Mouse (Mus musculus) embryonic facial prominence, embryonic 14.5 days (tissue): ENCODE measurements around the gene Bmper. TPM values are rescaled to one million over a fixed set of nuclear protein-coding genes. Genes with fewer than 3 reads are reported as not detected.

ENCODE experiments used
- ATAC-seq: fragments of 200-750 bp; cut with Nextera tagmentation; 2 replicates; pipeline ENCODE4 v1.8.0; 2017; ENCODE audit warnings: low read depth, moderate number of reproducible peaks, moderate TSS enrichment
- DNase-seq: peaks from one replicate; pipeline ENCODE4 v3.0.0-alpha.2; 2015; ENCODE audit warnings: low spot score
- H3K27ac ChIP-seq: fragments of 300-500 bp; sonication (generic); replicated peaks from 2 replicates; pipeline ENCODE4 v1.5.1; 2014; ENCODE audit warnings: low read depth, mild to moderate bottlenecking, low read length, moderate library complexity
- H3K27me3 ChIP-seq: fragments of 300-500 bp; sonication (generic); replicated peaks from 2 replicates; pipeline ENCODE4 v1.6.1; 2014; ENCODE audit warnings: low read length; ENCODE audit not compliant: control insufficient read depth, insufficient read depth
- H3K36me3 ChIP-seq: fragments of 300-500 bp; sonication (generic); 2 replicates; pipeline ENCODE4 v1.6.1; 2014; ENCODE audit warnings: low read length, mixed read lengths; ENCODE audit not compliant: control insufficient read depth, insufficient read depth
- H3K4me1 ChIP-seq: fragments of 300-500 bp; sonication (generic); 2 replicates; pipeline ENCODE4 v1.6.1; 2014; ENCODE audit warnings: antibody characterized with exemption, low read length; ENCODE audit not compliant: control insufficient read depth, insufficient read depth
- H3K4me2 ChIP-seq: fragments of 300-500 bp; sonication (generic); 2 replicates; pipeline ENCODE4 v1.6.1; 2014; ENCODE audit warnings: low read depth, mild to moderate bottlenecking, low read length, moderate library complexity, mixed read lengths
- H3K4me3 ChIP-seq: fragments of 300-500 bp; sonication (generic); 2 replicates; pipeline ENCODE4 v1.5.1; 2014; ENCODE audit warnings: low read depth, mild to moderate bottlenecking, low read length
- H3K9ac ChIP-seq: fragments of 300-500 bp; sonication (generic); 2 replicates; pipeline ENCODE4 v1.6.1; 2014; ENCODE audit warnings: low read depth, mild to moderate bottlenecking, low read length, moderate library complexity, mixed read lengths
- H3K9me3 ChIP-seq: fragments of 300-500 bp; sonication (generic); 2 replicates; pipeline ENCODE4 v1.6.1; 2016; ENCODE audit warnings: low read length; ENCODE audit not compliant: control insufficient read depth
- WGBS: fragments of 180-500 bp; shearing (Covaris S2); extraction: QIAGEN DNeasy Blood & Tissue Kit; methylation state at CpG from one replicate; pipeline ENCODE4 v1.1.7; 2014; 5-methylcytosine and 5-hydroxymethylcytosine counted together
- polyA plus RNA-seq: library from polyadenylated mRNA; unstranded; fragments of >200 nt; fragmentation: Nextera tagmentation; extraction: Ambion mirVana; gene quantifications from 2 replicates; pipeline ENCODE4 v1.2.1, GENCODE M21; 2014

The Bmper gene
- polyA plus RNA-seq, 1 experiment from 2014 or later, result 23.1 TPM

- Histone ChIP-seq H3K4me1 (peaks cover 6% of the 10 kb centered on the region; the same call in 1 of the 2 replicates), H3K27ac (no peak overlapping the region), H3K9me3 (no peaks in the 10 kb centered on the region), H3K4me3 (no peak overlapping the region), H3K36me3 (no peaks in the 10 kb centered on the region), H3K9ac (no peak overlapping the region), H3K27me3 (peaks cover 16% of the 10 kb centered on the region), H3K4me2 (no peak overlapping the region)
- ATAC-seq (no peak), DNase-seq (no peak)
- 76% methylated on average over 1 of the region's 1 CpGs for WGBS
These were observed 23.0 kb upstream of the Bmper start for GRCm38 (mm10) chr9:23199841-23200240.

DNA sequence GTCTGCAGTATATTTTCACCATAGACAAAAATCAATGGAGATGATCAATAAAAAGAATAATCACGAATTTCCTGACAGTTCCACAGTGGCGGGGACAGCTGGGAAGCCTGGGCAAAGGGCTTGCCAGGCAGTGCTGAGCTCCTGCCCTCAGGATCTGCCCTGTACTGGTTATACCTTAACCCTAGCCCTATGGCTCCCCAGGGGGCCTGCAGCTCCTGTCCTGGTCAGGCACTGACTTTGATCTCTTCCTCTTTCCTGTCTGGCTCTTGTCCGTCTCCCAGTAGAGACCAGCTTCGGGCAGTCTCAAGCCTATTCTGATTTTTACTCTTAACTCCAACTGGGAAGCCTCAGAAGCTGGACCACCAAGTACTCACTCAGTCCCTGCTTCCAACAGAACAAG, 22.0 kb upstream of the Bmper start:
- no peaks in the 10 kb centered on the region for H3K36me3 ChIP-seq
- H3K27ac ChIP-seq, result no peak overlapping the region
- peaks cover 23% of the 10 kb centered on the region for H3K27me3 ChIP-seq
- H3K4me3 ChIP-seq, result no peak overlapping the region
- no peak for ATAC-seq
- WGBS, result 74% methylated on average over 4 of the region's 4 CpGs
- H3K9me3 ChIP-seq, result no peaks in the 10 kb centered on the region
- DNase-seq, result no peak
- H3K9ac ChIP-seq, result no peak overlapping the region
- H3K4me1 ChIP-seq, result peaks cover 8% of the 10 kb centered on the region
- no peak overlapping the region for H3K4me2 ChIP-seq

- DNase-seq (no peak), ATAC-seq (no peak)
- 68% methylated on average over 4 of the region's 4 CpGs for WGBS
- no peaks in the 10 kb centered on the region for H3K9me3 ChIP-seq
- no peak overlapping the region for H3K4me3 ChIP-seq
- peaks cover 8% of the 10 kb centered on the region for H3K4me1 ChIP-seq
- H3K9ac ChIP-seq, result no peak overlapping the region
- H3K27me3 ChIP-seq, result peaks cover 23% of the 10 kb centered on the region
- no peak overlapping the region for H3K27ac ChIP-seq
- H3K4me2 ChIP-seq, result no peak overlapping the region
- H3K36me3 ChIP-seq, result no peaks in the 10 kb centered on the region
These were observed 20.4 kb upstream of the Bmper start for GRCm38 (mm10) chr9:23202431-23202830.

DNA sequence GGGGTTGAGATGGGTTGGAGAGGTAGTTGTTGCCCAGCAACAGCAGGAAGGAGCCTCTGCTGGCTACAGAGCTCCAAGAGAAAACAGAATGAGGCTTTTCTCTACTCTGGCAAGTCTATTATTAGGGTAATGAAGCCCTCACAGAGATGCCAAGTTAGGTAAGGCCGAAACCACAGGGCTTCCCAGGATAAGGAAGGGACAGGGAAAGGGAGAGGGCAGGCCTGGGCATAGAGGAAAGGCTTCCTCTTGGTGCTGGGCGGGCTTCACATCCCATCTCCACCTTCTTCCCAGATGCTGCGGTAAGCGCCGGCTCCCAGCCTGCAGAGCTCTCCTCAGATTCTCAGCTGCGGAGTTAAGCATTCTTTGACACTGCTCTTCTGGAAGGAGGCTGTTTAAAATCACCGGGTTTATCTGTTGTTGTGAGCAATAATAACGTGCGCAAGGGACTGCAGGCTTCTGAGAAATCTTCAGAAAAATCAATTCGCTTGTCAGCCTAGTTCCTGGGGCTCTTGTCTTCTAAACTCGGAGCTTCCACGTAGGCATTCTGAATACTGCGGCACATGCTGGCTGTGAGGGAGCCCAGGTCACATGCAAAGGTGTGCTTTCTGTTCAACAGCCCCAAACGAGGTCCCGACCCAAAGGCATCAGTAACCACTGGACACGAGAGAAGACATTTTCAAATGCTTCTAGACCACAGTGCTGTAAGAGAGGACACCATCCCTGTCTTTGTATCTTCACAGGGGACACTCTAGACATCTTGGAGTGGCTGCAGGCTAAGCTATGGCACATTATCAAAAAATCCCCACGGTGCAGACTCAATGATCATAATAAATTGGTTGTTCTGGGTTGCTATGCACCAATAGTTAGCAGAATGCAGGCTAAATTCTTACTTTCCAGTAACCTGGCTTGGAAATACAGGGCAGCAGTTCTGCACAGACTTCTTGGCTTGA, 18.3 kb upstream of the Bmper start:
- 10% methylated on average over 17 of the region's 17 CpGs for WGBS
- DNase-seq, result no peak

GRCm38 (mm10) chr9:23205304-23205703, 17.6 kb upstream of the Bmper start:
- 14% methylated on average over 3 of the region's 3 CpGs for WGBS
- Histone ChIP-seq H3K27me3 (peaks cover 23% of the 10 kb centered on the region), H3K27ac (no peak overlapping the region), H3K4me1 (peaks cover 8% of the 10 kb centered on the region), H3K36me3 (no peaks in the 10 kb centered on the region), H3K4me3 (no peak overlapping the region), H3K9ac (no peak overlapping the region), H3K9me3 (no peaks in the 10 kb centered on the region), H3K4me2 (no peak overlapping the region)
- DNase-seq (no peak), ATAC-seq (no peak)

More for the DNA sequence above, 18.3 kb upstream of the Bmper start:
- Histone ChIP-seq H3K4me2 (peak overlapping the region; percentile 11; the same call in 1 of the 2 replicates), H3K4me3 (no peak overlapping the region), H3K36me3 (no peaks in the 10 kb centered on the region), H3K4me1 (peaks cover 8% of the 10 kb centered on the region), H3K27ac (no peak overlapping the region), H3K9ac (no peak overlapping the region), H3K27me3 (peaks cover 23% of the 10 kb centered on the region), H3K9me3 (no peaks in the 10 kb centered on the region)
- no peak for ATAC-seq

- ATAC-seq (no peak), DNase-seq (no peak)
- no peak overlapping the region for H3K4me2 ChIP-seq
- WGBS, result 73% methylated on average over 3 of the region's 3 CpGs
- no peaks in the 10 kb centered on the region for H3K36me3 ChIP-seq
- no peaks in the 10 kb centered on the region for H3K9me3 ChIP-seq
- H3K9ac ChIP-seq, result no peak overlapping the region
- H3K27me3 ChIP-seq, result peaks cover 23% of the 10 kb centered on the region
- no peak overlapping the region for H3K27ac ChIP-seq
- no peak overlapping the region for H3K4me3 ChIP-seq
- peaks cover 8% of the 10 kb centered on the region for H3K4me1 ChIP-seq
These were observed 17.1 kb upstream of the Bmper start for GRCm38 (mm10) chr9:23205757-23206156.

DNA sequence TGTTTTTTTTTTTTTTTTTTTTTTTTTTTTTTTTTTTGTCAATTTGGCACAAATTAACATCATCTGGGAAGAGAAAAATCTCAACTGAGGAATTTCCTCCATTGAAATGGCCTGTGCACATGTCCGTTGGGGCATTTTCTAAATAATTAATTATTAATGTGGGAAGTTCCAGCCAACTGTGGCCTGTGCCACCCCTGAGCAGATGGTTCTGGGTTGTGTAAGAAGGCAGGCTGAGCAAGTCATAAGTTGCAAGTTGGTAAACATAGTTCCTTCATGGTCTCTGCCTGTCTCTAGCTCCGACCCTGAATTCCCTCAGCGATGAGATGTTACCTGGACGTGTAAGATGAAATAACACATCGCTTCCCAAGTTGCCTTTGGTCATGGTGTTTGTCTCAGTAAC, 16.7 kb upstream of the Bmper start:
- no peak overlapping the region for H3K4me2 ChIP-seq
- DNase-seq (no peak), ATAC-seq (no peak)
- H3K9me3 ChIP-seq, result no peaks in the 10 kb centered on the region
- no peak overlapping the region for H3K9ac ChIP-seq
- H3K36me3 ChIP-seq, result no peaks in the 10 kb centered on the region
- H3K27ac ChIP-seq, result no peak overlapping the region
- peaks cover 8% of the 10 kb centered on the region for H3K4me1 ChIP-seq
- H3K4me3 ChIP-seq, result no peak overlapping the region
- H3K27me3 ChIP-seq, result peaks cover 23% of the 10 kb centered on the region
- 82% methylated on average over 5 of the region's 5 CpGs for WGBS

DNA sequence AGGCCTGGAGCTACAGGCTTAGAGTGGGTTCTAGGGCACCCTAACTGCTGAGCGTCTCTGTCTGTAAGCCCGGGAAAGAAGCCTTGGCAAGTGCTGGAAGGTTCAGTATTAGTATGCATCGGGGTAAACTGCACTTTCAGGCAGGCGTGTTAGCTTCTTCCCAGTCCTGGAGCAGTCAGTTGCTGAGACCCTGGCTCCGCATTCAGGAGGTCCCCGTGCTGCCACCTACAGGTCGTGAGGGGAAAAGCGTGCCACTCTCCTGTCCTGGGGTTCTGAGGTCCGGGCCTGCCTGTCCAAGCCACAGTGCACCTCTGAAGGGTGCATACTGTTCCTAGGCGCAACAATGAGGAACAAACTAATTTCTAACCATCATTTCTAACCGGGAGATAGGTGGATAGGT, 10.6 kb upstream of the Bmper start:
- 4% methylated on average over 11 of the region's 11 CpGs for WGBS
- Histone ChIP-seq H3K4me3 (no peak overlapping the region), H3K9me3 (no peaks in the 10 kb centered on the region), H3K36me3 (no peaks in the 10 kb centered on the region), H3K27ac (no peak overlapping the region), H3K4me1 (no peaks in the 10 kb centered on the region), H3K9ac (no peak overlapping the region), H3K4me2 (no peak overlapping the region), H3K27me3 (peaks cover 6% of the 10 kb centered on the region; the same call in 1 of the 2 replicates)
- DNase-seq (peak; percentile 88), ATAC-seq (peak; percentile 71)

DNA sequence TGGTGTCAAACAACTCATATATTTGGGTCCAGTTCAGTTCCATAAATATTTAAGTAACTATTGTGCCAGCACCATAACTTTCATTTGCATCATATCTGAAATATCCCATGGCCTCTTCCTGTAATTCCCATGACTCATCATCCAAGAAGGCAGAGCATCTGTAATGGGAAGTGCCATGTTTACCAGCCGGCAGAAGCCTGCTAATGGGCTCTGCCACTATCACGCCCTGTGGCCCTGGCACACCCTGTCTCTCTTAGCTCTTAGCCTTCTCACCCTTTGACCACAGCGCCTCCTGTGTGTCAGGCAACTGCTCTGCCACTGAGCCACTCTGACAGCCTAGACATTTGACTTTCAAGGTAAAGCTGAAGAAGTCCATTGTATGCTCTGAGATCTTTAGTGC, 3.1 kb upstream of the Bmper start:
- peaks cover 24% of the 10 kb centered on the region for H3K27me3 ChIP-seq
- no peaks in the 10 kb centered on the region for H3K9me3 ChIP-seq
- no peak overlapping the region for H3K27ac ChIP-seq
- 49% methylated on average over 3 of the region's 3 CpGs for WGBS
- no peak overlapping the region for H3K9ac ChIP-seq
- H3K36me3 ChIP-seq, result no peaks in the 10 kb centered on the region
- no peak overlapping the region for H3K4me2 ChIP-seq
- no peaks in the 10 kb centered on the region for H3K4me1 ChIP-seq
- DNase-seq (no peak), ATAC-seq (no peak)
- no peak overlapping the region for H3K4me3 ChIP-seq
